In genomic region chr4:152340584-152341284, GRCm38 (mm10) we compare ENCODE assay signal across 11 mouse cellular contexts. TPM values are rescaled to one million over a fixed set of nuclear protein-coding genes. Genes with fewer than 3 reads are reported as not detected.
A peak's percentile ranks its signal among the peaks of the same experiment; 100 is the strongest.
DNase-seq lines count a peak whose midpoint lies in the region; ATAC-seq and TF ChIP-seq lines count a peak whose summit lies in the region.
"Had no signal": no experiment of that assay in that cellular context is flagged by ENCODE, and none has a peak within 500 bp of the region (broad histone marks: within the 10 kb centered on the region; RNA-seq: fewer than 3 reads in every experiment).

No protein-coding gene starts in this region.

- 0 out of 2 replicates have a peak, but pooled peaks have one; percentile 6 for ATAC-seq in liver, embryonic 12.5 days
- no peak for ATAC-seq in stomach, postnatal 0 days (ENCODE audit: low FRiP score, low TSS enrichment)

- TF ChIP-seq EP300 in stomach, postnatal 0 days (optimal IDR thresholded peaks at IDR 0.05): no peak

- H3K4me1 ChIP-seq in embryonic facial prominence, embryonic 10.5 days: peaks cover 46% of the 10 kb centered on the region
- peaks cover 35% of the 10 kb centered on the region for H3K4me1 ChIP-seq in liver, embryonic 12.5 days
- H3K4me1 ChIP-seq in stomach, postnatal 0 days (replicated peaks; ENCODE audit: control insufficient read depth, insufficient read depth): no peaks in the 10 kb centered on the region

- no peak overlapping the region for H3K4me3 ChIP-seq in embryonic facial prominence, embryonic 10.5 days
- H3K4me3 ChIP-seq in liver, embryonic 12.5 days: no peak overlapping the region
- no peak overlapping the region for H3K4me3 ChIP-seq in stomach, postnatal 0 days (ENCODE audit: low read depth, low read length)

- H3K9ac ChIP-seq in liver, embryonic 12.5 days: no peak overlapping the region
- no peak overlapping the region for H3K9ac ChIP-seq in stomach, postnatal 0 days (ENCODE audit: low read length)

- H3K36me3 ChIP-seq in embryonic facial prominence, embryonic 10.5 days (replicated peaks): peaks cover 6% of the 10 kb centered on the region
- peaks cover 4% of the 10 kb centered on the region; the same call in 1 of the 2 replicates for H3K36me3 ChIP-seq in liver, embryonic 12.5 days
- no peaks in the 10 kb centered on the region for H3K36me3 ChIP-seq in stomach, postnatal 0 days (ENCODE audit: control insufficient read depth, insufficient read depth, low read length)

- TF ChIP-seq CTCF in stomach, postnatal 0 days (IDR thresholded peaks at IDR 0.05; ENCODE audit: low read depth): no peak

- no peak overlapping the region for H3K27ac ChIP-seq in embryonic facial prominence, embryonic 10.5 days (replicated peaks)
- H3K27ac ChIP-seq in liver, embryonic 12.5 days: no peak overlapping the region
- no peak overlapping the region for H3K27ac ChIP-seq in stomach, postnatal 0 days (replicated peaks)

- intact Hi-C loops in gastrocnemius, postnatal 36 days (cut with DNase I): no loop called here
- intact Hi-C loops in heart, postnatal 25 days (cut with DNase I): no loop called here

- DNase-seq in embryo, embryonic 10.5 days (ENCODE audit: low spot score): peak; percentile 43
- no peak for DNase-seq in embryo, embryonic 10 days (ENCODE audit: low spot score)
- DNase-seq in embryonic facial prominence, embryonic 10.5 days (ENCODE audit: low spot score): peak; percentile 42
- DNase-seq in stomach, postnatal 0 days (ENCODE audit: low spot score): peak; percentile 47
- DNase-seq in gastrocnemius, postnatal 36 days: no peak
- DNase-seq in heart, postnatal 25 days (ENCODE audit: low spot score): no peak
- no peak for DNase-seq in lung, adult 18-20 months
- DNase-seq: gastrocnemius, postnatal 25 days had no signal

- H3K27me3 ChIP-seq in embryonic facial prominence, embryonic 10.5 days (replicated peaks; ENCODE audit: low read depth, poor library complexity, severe bottlenecking): peaks cover 95% of the 10 kb centered on the region
- peaks cover 92% of the 10 kb centered on the region for H3K27me3 ChIP-seq in liver, embryonic 12.5 days (replicated peaks)
- H3K27me3 ChIP-seq in stomach, postnatal 0 days (ENCODE audit: control insufficient read depth, insufficient read depth, low read length): no peaks in the 10 kb centered on the region; the same call in 1 of the 2 replicates

- no peak overlapping the region for H3K4me2 ChIP-seq in liver, embryonic 12.5 days
- no peak overlapping the region for H3K4me2 ChIP-seq in stomach, postnatal 0 days (replicated peaks; ENCODE audit: low read depth)

- H3K9me3 ChIP-seq in embryonic facial prominence, embryonic 10.5 days: no peaks in the 10 kb centered on the region
- H3K9me3 ChIP-seq in liver, embryonic 12.5 days (replicated peaks): no peaks in the 10 kb centered on the region
- no peaks in the 10 kb centered on the region for H3K9me3 ChIP-seq in stomach, postnatal 0 days (ENCODE audit: control insufficient read depth, low read length)

- 33% methylated on average over 15 of the region's 15 CpGs for WGBS in embryonic facial prominence, embryonic 10.5 days
- WGBS in liver, embryonic 12.5 days (ENCODE audit: insufficient replicate concordance): 29% methylated on average over 15 of the region's 15 CpGs
- WGBS in stomach, postnatal 0 days: 35% methylated on average over 15 of the region's 15 CpGs

RNA-seq across cellular contexts. Expression of gene Chd5, which starts 2.3 kb away (rescaled TPM):
- polyA plus RNA-seq in embryonic facial prominence, embryonic 10.5 days (2016; fragmentation: Nextera tagmentation; extraction: Ambion mirVana): 0.05 TPM in 2 replicates
- polyA plus RNA-seq in liver, embryonic 12.5 days (2016; fragmentation: Nextera tagmentation; extraction: Ambion mirVana): 0.01 and 0.02 TPM in 2 replicates
- polyA plus RNA-seq in stomach, postnatal 0 days (2015; fragmentation: Nextera tagmentation; extraction: Ambion mirVana): 1.3 and 1.9 TPM in 2 replicates
- total RNA-seq in gastrocnemius, postnatal 36 days (2021): under 1 TPM; 0.10 to 0.13 TPM
- under 1 TPM; 0.08 to 0.14 TPM for total RNA-seq in heart, postnatal 25 days (2021)

RNA-seq across cellular contexts. Expression of gene Rpl22, which starts 15.2 kb away (rescaled TPM):
- polyA plus RNA-seq in embryonic facial prominence, embryonic 10.5 days (2016; fragmentation: Nextera tagmentation; extraction: Ambion mirVana): 360 and 367 TPM in 2 replicates
- 385 and 404 TPM in 2 replicates for polyA plus RNA-seq in liver, embryonic 12.5 days (2016; fragmentation: Nextera tagmentation; extraction: Ambion mirVana)
- 351 and 372 TPM in 2 replicates for polyA plus RNA-seq in stomach, postnatal 0 days (2015; fragmentation: Nextera tagmentation; extraction: Ambion mirVana)
- 100 to 1,000 TPM; 165 to 223 TPM for total RNA-seq in gastrocnemius, postnatal 36 days (2021)
- 100 to 1,000 TPM; 254 TPM for total RNA-seq in heart, postnatal 25 days (2021)

RNA-seq across cellular contexts. Expression of gene Rnf207, which starts 21.9 kb away (rescaled TPM):
- polyA plus RNA-seq in embryonic facial prominence, embryonic 10.5 days (2016; fragmentation: Nextera tagmentation; extraction: Ambion mirVana): 1.3 and 2.3 TPM in 2 replicates
- 0.26 and 0.42 TPM in 2 replicates for polyA plus RNA-seq in liver, embryonic 12.5 days (2016; fragmentation: Nextera tagmentation; extraction: Ambion mirVana)
- polyA plus RNA-seq in stomach, postnatal 0 days (2015; fragmentation: Nextera tagmentation; extraction: Ambion mirVana): 0.40 and 0.46 TPM in 2 replicates
- total RNA-seq in gastrocnemius, postnatal 36 days (2021): not detected
- 10 to 100 TPM; 69.6 to 73.3 TPM for total RNA-seq in heart, postnatal 25 days (2021)
- total RNA-seq: gastrocnemius, postnatal 25 days had no signal

RNA-seq across cellular contexts. Expression of gene Icmt, which starts 43.7 kb away (rescaled TPM):
- 29.5 and 30.2 TPM in 2 replicates for polyA plus RNA-seq in embryonic facial prominence, embryonic 10.5 days (2016; fragmentation: Nextera tagmentation; extraction: Ambion mirVana)
- 11.8 and 14.4 TPM in 2 replicates for polyA plus RNA-seq in liver, embryonic 12.5 days (2016; fragmentation: Nextera tagmentation; extraction: Ambion mirVana)
- 9.6 and 10.2 TPM in 2 replicates for polyA plus RNA-seq in stomach, postnatal 0 days (2015; fragmentation: Nextera tagmentation; extraction: Ambion mirVana)
- 10 to 100 TPM; 14.4 to 17.3 TPM for total RNA-seq in gastrocnemius, postnatal 36 days (2021)
- total RNA-seq in heart, postnatal 25 days (2021): 10 to 100 TPM; 25.2 to 26.7 TPM

RNA-seq across cellular contexts. Expression of gene Hes3, which starts 49.3 kb away (rescaled TPM):
- 0.10 and 2.3 TPM in 2 replicates for polyA plus RNA-seq in embryonic facial prominence, embryonic 10.5 days (2016; fragmentation: Nextera tagmentation; extraction: Ambion mirVana)
- not detected in 2 replicates for polyA plus RNA-seq in liver, embryonic 12.5 days (2016; fragmentation: Nextera tagmentation; extraction: Ambion mirVana)
- polyA plus RNA-seq in stomach, postnatal 0 days (2015; fragmentation: Nextera tagmentation; extraction: Ambion mirVana): not detected in 2 replicates
- total RNA-seq in gastrocnemius, postnatal 36 days (2021): not detected
- total RNA-seq in heart, postnatal 25 days (2021): not detected
- total RNA-seq: gastrocnemius, postnatal 25 days; layer of hippocampus, adult 2 months had no signal
- polyA plus RNA-seq: C2C12 had no signal

Comparison
In these comparisons a context has a peak if more than half of its experiments do, and no peak if none do; other contexts are left out.
1. DNase-seq: peak in embryo, embryonic 10.5 days (single experiment), embryonic facial prominence, embryonic 10.5 days (single experiment) and stomach, postnatal 0 days (single experiment); none in embryo, embryonic 10 days (single experiment), gastrocnemius, postnatal 36 days (0 of 2), heart, postnatal 25 days (single experiment) and lung, adult 18-20 months (0 of 2).